Comparison of ENCODE assay signal across 23 mouse cellular contexts in genomic region chr4:150608670-150609069, GRCm38 (mm10). TPM values are rescaled to one million over a fixed set of nuclear protein-coding genes. Genes with fewer than 3 reads are reported as not detected.
"Had no signal": no experiment of that assay in that cellular context is flagged by ENCODE, and none has a peak within 500 bp of the region (broad histone marks: within the 10 kb centered on the region; RNA-seq: fewer than 3 reads in every experiment).

No protein-coding gene starts in this region.

- H3K9me3 ChIP-seq: intestine, embryonic 15.5 days; kidney, embryonic 15.5 days; liver, embryonic 13.5 days; lung, embryonic 15.5 days; midbrain, embryonic 12.5 days; neural tube, embryonic 12.5 days; neural tube, embryonic 15.5 days had no signal

- ATAC-seq: intestine, embryonic 15.5 days had no signal

- H3K4me3 ChIP-seq: intestine, embryonic 15.5 days; kidney, embryonic 15.5 days; left cerebral cortex, adult 2 months; liver, embryonic 13.5 days; lung, embryonic 15.5 days; midbrain, embryonic 12.5 days; neural tube, embryonic 12.5 days; neural tube, embryonic 15.5 days had no signal

- DNase-seq: kidney, adult 11 months; kidney, adult 8-10 months; kidney, postnatal 10 days; kidney, postnatal 36 days; layer of hippocampus, postnatal 36 days; liver, embryonic 13.5 days; lung, adult 18-20 months; lung, postnatal 10 days; lung, postnatal 36 days; retina, postnatal 1 day; right cerebral cortex, postnatal 25 days; spleen, adult 18-20 months; thymus, adult 18-20 months; thymus, postnatal 36 days had no signal

- H3K27me3 ChIP-seq: intestine, embryonic 15.5 days; kidney, embryonic 15.5 days; liver, embryonic 13.5 days; lung, embryonic 15.5 days; midbrain, embryonic 12.5 days; neural tube, embryonic 12.5 days; neural tube, embryonic 15.5 days had no signal

- H3K27ac ChIP-seq: intestine, embryonic 15.5 days; kidney, embryonic 15.5 days; left cerebral cortex, adult 2 months; liver, embryonic 13.5 days; lung, embryonic 15.5 days; midbrain, embryonic 12.5 days; neural tube, embryonic 12.5 days; neural tube, embryonic 15.5 days had no signal

RNA-seq across cellular contexts. Expression of gene Slc45a1, which starts 43.3 kb away (rescaled TPM):
- total RNA-seq: liver, adult 2 months; megakaryocyte-erythroid progenitor cell, adult 5-6 weeks had no signal
- polyA plus RNA-seq: liver, adult 2 months; liver, embryonic 13.5 days had no signal
